Comparison of ENCODE assay signal across 21 mouse cellular contexts in the genomic region with DNA sequence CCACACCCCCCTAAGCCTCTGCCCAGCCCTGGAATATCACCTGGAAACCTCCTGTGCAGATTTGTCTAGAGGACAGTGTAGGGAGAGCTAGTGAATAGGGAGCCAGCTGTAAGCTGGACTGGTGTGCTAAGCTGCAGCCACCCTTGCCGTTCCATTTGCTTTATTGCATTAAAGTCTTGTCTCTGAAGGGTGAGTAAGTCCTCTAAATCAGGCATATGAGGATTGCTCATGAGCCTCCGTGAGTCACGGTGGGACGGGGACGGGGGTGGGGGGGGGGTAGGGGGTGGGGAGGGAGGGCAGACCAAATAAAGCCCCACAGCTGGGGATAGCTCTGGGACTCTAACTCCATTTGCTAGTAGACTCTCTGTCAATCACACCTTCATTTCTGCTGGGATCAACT. TPM values are rescaled to one million over a fixed set of nuclear protein-coding genes. Genes with fewer than 3 reads are reported as not detected.
DNase-seq lines count a peak whose midpoint lies in the region; ATAC-seq and TF ChIP-seq lines count a peak whose summit lies in the region.
"Had no signal": no experiment of that assay in that cellular context is flagged by ENCODE, and none has a peak within 500 bp of the region (broad histone marks: within the 10 kb centered on the region; RNA-seq: fewer than 3 reads in every experiment).

No protein-coding gene starts in this region.

- no peaks in the 10 kb centered on the region for H3K9me3 ChIP-seq in intestine, postnatal 0 days (ENCODE audit: control insufficient read depth)
- H3K9me3 ChIP-seq: embryonic facial prominence, embryonic 12.5 days; forebrain, embryonic 12.5 days; G1E; heart, embryonic 12.5 days; hindbrain, embryonic 10.5 days; hindbrain, embryonic 15.5 days had no signal

- peak; percentile 43 to 56 for DNase-seq in adrenal gland, postnatal 36 days
- DNase-seq in adrenal gland, postnatal 4 days (ENCODE audit: low spot score in 2 of 2), result no peak
- DNase-seq in MN1 (ENCODE audit: low spot score) (peak; percentile 73), Patski (ENCODE audit: low read depth, low spot score) (no peak)
- peak; percentile 32 for DNase-seq in induced T-regulatory cell, adult 2 months (ENCODE audit: low read depth)
- no peak for DNase-seq in right cerebral cortex, postnatal 14 days
- DNase-seq in T-cell, adult 2 months (ENCODE audit: low spot score), result no peak
- DNase-seq: B cell, adult 2 months; cerebellum, adult 11-12 months; cerebellum, adult 9-10 months; gastrocnemius, adult 2 months; gastrocnemius, postnatal 25 days; kidney, adult 18-20 months had no signal

- H3K27me3 ChIP-seq in Patski, result no peaks in the 10 kb centered on the region
- H3K27me3 ChIP-seq in intestine, postnatal 0 days (replicated peaks; ENCODE audit: control insufficient read depth, insufficient read depth, low read length), result no peaks in the 10 kb centered on the region
- H3K27me3 ChIP-seq: embryonic facial prominence, embryonic 12.5 days; forebrain, embryonic 12.5 days; heart, embryonic 12.5 days; hindbrain, embryonic 15.5 days had no signal

- 0 out of 2 replicates have a peak, but pooled peaks cover 6% of the 10 kb centered on the region for H3K4me1 ChIP-seq in intestine, postnatal 0 days (replicated peaks; ENCODE audit: control insufficient read depth, insufficient read depth, low read length)
- H3K4me1 ChIP-seq: hindbrain, embryonic 15.5 days had no signal

- no peak overlapping the region for H3K9ac ChIP-seq in intestine, postnatal 0 days (ENCODE audit: low read depth, low read length)
- H3K9ac ChIP-seq: embryonic facial prominence, embryonic 12.5 days; forebrain, embryonic 12.5 days; heart, embryonic 12.5 days; hindbrain, embryonic 15.5 days had no signal

- peaks cover 38% of the 10 kb centered on the region for H3K36me3 ChIP-seq in intestine, postnatal 0 days (ENCODE audit: control insufficient read depth, insufficient read depth)
- H3K36me3 ChIP-seq: forebrain, embryonic 12.5 days; G1E; hindbrain, embryonic 15.5 days had no signal

- POLR2A ChIA-PET in Patski (lab: Charles Lee), result no interaction called here

- H3K4me3 ChIP-seq in intestine, postnatal 0 days (ENCODE audit: low read depth, low read length), result no peak overlapping the region
- H3K4me3 ChIP-seq: embryonic facial prominence, embryonic 12.5 days; forebrain, embryonic 12.5 days; gastrocnemius, adult 2 months; heart, embryonic 12.5 days; hindbrain, embryonic 10.5 days; hindbrain, embryonic 15.5 days had no signal

- in situ Hi-C loops in Patski (cut with MboI; ENCODE audit: low pct_unique_long_range_greater_than_20kb), result no loop called here

- H3K27ac ChIP-seq in intestine, postnatal 0 days (ENCODE audit: low read depth, low read length), result no peak overlapping the region
- H3K27ac ChIP-seq: embryonic facial prominence, embryonic 12.5 days; forebrain, embryonic 12.5 days; gastrocnemius, adult 2 months; hindbrain, embryonic 10.5 days; hindbrain, embryonic 15.5 days had no signal

- H3K4me2 ChIP-seq in intestine, postnatal 0 days (replicated peaks; ENCODE audit: low read depth), result no peak overlapping the region
- H3K4me2 ChIP-seq: embryonic facial prominence, embryonic 12.5 days; forebrain, embryonic 12.5 days; heart, embryonic 12.5 days; hindbrain, embryonic 15.5 days had no signal

- peak; percentile 52 for ATAC-seq in Patski
- no peak for ATAC-seq in intestine, postnatal 0 days
- ATAC-seq: forebrain, embryonic 16.5 days had no signal

- WGBS in intestine, postnatal 0 days, result 57% methylated on average over 5 of the region's 5 CpGs

- CTCF ChIA-PET in Patski (lab: Charles Lee), result interaction anchor here (0.9 to 1.2 kb wide), 2 partner anchors 11 to 124 kb away, joined by 3 read pairs; no protein-coding TSS in a partner anchor

- TF ChIP-seq CTCF in Patski (IDR thresholded peaks at IDR 0.05), result no peak
- TF ChIP-seq CTCF in intestine, postnatal 0 days (IDR thresholded peaks at IDR 0.05; ENCODE audit: low read depth), result no peak

RNA-seq across cellular contexts. Expression of a gene that starts 14.7 kb away (rescaled TPM):
- 10 to 100 TPM; 16.1 to 29.8 TPM for total RNA-seq in adrenal gland, postnatal 36 days (2021)
- 1 to 10 TPM; 6.0 to 7.9 TPM for total RNA-seq in adrenal gland, postnatal 4 days (2021)
- 20.1 TPM for polyA plus RNA-seq in Patski (2021)
- polyA plus RNA-seq in intestine, postnatal 0 days (2015; fragmentation: Nextera tagmentation; extraction: Ambion mirVana), result 12.4 and 14.6 TPM in 2 replicates

RNA-seq across cellular contexts. Expression of a gene that starts 45.3 kb away (rescaled TPM):
- 10 to 100 TPM; 74.1 to 79.8 TPM for total RNA-seq in adrenal gland, postnatal 36 days (2021)
- 10 to 100 TPM; 88.1 to 98.9 TPM for total RNA-seq in adrenal gland, postnatal 4 days (2021)
- polyA plus RNA-seq in Patski (2021), result 123 TPM
- polyA plus RNA-seq in intestine, postnatal 0 days (2015; fragmentation: Nextera tagmentation; extraction: Ambion mirVana), result 105 and 125 TPM in 2 replicates

RNA-seq across cellular contexts. Expression of a gene that starts 56.6 kb away (rescaled TPM):
- 10 to 100 TPM; 32.5 TPM for total RNA-seq in adrenal gland, postnatal 36 days (2021)
- 10 to 100 TPM; 49.4 to 55.9 TPM for total RNA-seq in adrenal gland, postnatal 4 days (2021)
- polyA plus RNA-seq in Patski (2021), result 60.2 TPM
- 24.4 and 24.9 TPM in 2 replicates for polyA plus RNA-seq in intestine, postnatal 0 days (2015; fragmentation: Nextera tagmentation; extraction: Ambion mirVana)

Comparison
In these comparisons a context has a peak if more than half of its experiments do, and no peak if none do; other contexts are left out.
1. DNase-seq: peak in adrenal gland, postnatal 36 days (2 of 2), MN1 (single experiment) and induced T-regulatory cell, adult 2 months (single experiment); none in adrenal gland, postnatal 4 days (0 of 2), Patski (single experiment), right cerebral cortex, postnatal 14 days (single experiment) and T-cell, adult 2 months (single experiment).